Mouse (Mus musculus): ENCODE results near the gene Wnt4.

Wnt4 gene

GRCm38 (mm10) chr4:137281273-137281672 is 4.0 kb downstream of the Wnt4 start:
- no peak for DNase-seq

- DNase-seq = no peak
Observed at GRCm38 (mm10) chr4:137282122-137282521, 4.8 kb downstream of the Wnt4 start.

- DNase-seq = no peak
Observed at GRCm38 (mm10) chr4:137282584-137283406, 5.5 kb downstream of the Wnt4 start.

DNA sequence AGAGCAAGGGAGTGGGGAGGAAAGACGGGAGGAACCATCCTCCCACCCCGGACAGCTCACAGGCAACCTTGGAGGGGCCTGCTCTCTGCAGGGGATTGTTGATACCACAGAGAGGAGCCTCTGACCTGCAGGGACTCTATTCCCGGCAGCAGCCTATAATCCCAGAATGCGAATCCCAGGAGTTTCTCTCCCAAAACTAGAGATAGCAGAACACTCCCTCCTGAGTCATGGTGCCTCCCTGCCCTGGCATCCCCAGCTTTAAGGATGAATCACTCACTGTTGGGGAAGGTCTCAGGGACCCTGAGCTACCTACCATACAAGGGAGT is 6.1 kb downstream of the Wnt4 start:
- DNase-seq = no peak

DNA sequence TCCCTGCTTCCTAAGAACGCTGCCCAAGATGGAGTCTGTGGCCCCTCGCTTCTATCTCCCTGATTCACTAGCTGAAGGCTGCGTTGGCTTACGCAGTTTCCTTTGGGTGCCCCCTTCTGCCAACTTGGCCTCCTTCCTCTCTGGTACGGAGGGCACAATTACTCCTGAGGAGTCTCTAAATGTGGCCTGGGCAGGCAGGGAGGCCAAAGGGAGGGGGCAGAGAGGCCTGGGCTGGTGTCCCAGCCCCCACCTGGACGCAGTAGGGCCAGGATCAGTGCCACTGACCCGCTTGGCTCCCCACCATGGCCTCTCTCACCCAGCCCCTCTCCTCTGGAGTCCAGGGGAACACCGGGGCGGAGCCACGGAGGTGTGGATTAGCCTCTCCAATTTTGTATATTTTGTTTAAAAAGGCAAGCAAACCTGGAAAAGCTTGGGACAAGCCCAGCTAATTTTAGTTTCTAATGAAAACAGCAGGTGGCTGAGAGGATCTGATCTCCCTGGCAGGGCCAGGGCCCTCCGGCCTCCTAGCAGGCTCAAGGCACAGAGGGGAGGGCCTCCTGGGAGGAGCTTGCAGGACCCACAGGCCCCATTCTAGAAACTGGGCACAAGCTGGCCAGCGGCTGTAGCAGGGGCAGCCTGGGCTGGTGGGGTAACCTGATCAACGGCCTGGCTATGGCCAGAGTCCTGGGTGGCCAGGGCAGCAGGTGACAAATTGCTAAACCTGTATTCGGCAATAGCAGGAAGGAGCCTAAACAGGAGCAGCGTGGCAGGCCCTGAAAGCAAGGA is 8.8 kb downstream of the Wnt4 start:
- DNase-seq = no peak

DNA sequence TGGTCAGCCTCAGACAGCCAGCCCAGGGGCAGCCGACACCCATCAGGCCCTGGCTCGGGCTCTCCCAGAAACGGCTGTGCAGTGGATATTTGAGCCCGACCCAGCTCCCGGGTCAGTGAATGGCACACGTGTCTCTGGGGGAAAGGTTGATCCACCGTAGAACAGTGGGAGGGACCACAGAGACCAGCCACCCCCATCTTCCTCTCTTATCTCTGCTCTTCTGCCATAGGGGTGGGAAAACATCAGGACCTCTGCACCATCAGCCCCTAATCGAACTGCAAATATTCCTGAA is 9.3 kb downstream of the Wnt4 start:
- no peak for DNase-seq

DNA sequence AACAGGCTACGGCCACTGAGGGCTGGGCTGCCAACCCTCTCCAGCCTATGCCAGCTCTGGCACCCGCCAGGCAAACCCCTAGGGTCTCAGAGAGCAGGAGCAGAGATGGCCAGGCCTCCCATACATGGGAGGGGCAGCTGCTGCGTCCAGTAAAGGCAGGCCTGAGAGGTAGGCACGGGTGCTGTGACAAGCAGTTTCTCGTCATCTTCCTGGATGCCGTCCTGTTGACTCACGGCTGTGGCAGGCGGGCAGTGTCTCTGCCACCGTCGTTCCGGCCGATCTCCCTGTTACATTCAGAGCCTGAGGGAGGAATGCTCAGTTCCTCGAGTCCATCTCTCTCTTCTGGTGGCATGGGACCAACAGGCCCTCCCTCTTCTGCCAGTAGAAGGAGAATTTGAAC is 9.9 kb downstream of the Wnt4 start:
- no peak for DNase-seq

- peak; percentile 64 for DNase-seq
Observed at GRCm38 (mm10) chr4:137287818-137288217, 10.5 kb downstream of the Wnt4 start.

- no peak for DNase-seq
Observed at GRCm38 (mm10) chr4:137289701-137290100, 12.4 kb downstream of the Wnt4 start.

DNA sequence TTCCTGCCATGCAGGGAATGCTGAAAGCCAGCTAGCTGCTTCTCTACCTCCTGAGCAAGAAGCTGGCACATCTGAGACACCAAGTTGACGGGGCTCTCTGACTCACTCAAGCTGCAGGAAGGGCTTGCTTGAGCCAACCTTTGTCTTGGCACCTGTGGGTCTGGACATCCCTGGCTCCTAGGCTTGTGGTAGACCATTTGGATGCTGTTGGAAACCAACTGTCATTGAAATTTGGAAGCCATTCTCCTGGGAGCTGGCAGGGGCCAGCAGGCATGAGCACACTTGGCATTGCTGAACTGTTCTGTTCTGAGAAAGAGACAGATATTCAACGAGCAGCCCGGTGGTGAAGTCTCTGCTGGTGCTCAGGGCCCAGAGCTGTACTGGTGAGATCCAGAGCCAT is 13.0 kb downstream of the Wnt4 start:
- no peak for DNase-seq

GRCm38 (mm10) chr4:137292625-137293024 is 15.3 kb downstream of the Wnt4 start:
- no peak for DNase-seq

GRCm38 (mm10) chr4:137294032-137294431 is 16.7 kb downstream of the Wnt4 start:
- DNase-seq = no peak

GRCm38 (mm10) chr4:137294474-137294873 is 17.2 kb downstream of the Wnt4 start:
- DNase-seq = no peak

DNA sequence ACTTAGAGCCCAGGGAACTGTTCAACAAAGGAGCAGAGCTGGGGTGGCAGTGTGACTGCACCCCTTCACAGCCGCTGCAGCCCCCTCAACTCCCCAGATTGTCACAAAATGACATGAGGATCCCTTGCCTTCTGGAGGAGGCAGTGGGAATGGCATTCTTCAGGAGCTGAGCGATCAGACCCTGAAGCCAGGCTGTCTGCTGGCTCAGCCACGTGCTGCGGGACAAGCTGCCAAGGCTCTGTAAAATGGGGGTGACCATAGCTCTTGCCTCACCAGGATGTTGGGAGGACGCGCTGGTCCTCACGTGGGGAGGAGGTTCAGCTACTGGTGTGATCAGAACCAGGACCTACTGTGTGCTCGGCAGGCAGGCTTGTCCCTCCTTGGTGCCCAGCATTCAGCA is 17.7 kb downstream of the Wnt4 start:
- no peak for DNase-seq

GRCm38 (mm10) chr4:137297611-137298010 is 20.3 kb downstream of the Wnt4 start:
- DNase-seq = no peak

DNA sequence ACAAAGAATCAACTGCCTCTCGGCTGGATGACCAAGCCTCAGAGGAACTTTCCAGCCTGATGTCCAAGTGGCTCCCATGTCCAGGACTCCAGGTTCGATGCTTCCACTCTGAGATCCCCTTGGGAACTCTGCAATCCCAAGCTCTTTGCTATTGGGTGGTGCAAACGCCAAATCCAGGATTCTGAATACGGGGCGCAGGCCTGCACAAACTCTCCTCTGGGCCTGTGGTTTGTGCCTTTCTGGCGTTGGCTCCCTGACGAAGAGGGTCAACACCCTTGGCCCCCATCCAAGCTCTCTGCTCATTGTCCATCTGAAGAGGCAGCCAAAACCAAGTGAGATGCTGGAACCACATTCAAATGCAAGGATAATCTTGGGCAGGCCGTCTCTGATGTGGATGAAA is 21.1 kb downstream of the Wnt4 start:
- no peak for DNase-seq

- no peak for DNase-seq
Observed at GRCm38 (mm10) chr4:137300227-137300626, 22.9 kb downstream of the Wnt4 start.

DNA sequence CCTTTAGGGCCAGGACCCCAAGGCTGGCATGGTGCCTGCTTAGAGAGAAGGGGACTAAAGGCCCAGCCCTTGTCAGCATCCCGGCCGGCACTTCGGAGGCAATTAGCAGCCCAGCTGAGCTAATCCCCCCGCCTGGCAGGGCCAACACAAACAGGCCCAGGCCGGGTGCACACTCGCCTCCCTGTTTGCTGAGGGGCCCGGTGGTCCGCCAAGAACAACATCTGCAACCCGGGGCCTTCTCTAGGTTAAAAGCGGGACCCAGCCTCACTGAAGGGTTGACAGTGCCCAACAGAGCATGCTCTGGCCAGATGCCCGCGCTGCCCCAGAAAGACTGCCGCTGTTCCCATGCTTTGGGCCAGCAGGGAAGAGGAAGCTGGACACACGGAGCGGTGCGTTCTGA is 24.3 kb downstream of the Wnt4 start:
- peak; percentile 54 for DNase-seq

DNA sequence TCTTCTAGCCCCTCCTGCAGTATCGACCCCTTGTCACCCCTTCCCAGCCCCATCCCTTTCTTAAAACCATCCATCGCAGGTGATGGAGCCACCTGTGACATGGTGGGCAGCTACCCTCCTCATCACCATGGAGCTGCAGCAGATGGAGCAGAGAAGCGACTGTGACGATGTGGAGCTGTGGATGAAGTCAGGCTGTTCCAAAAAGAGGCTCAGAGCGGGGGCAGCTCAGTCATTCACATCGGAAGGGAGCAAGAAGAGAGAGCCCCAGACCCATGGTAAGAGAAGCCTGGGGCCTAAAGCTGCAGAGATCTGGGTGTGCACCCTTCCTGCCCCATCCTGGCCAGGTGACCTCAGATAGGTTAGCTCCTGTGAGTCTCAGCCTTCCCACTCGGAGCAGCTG is 26.8 kb downstream of the Wnt4 start:
- no peak for DNase-seq

DNA sequence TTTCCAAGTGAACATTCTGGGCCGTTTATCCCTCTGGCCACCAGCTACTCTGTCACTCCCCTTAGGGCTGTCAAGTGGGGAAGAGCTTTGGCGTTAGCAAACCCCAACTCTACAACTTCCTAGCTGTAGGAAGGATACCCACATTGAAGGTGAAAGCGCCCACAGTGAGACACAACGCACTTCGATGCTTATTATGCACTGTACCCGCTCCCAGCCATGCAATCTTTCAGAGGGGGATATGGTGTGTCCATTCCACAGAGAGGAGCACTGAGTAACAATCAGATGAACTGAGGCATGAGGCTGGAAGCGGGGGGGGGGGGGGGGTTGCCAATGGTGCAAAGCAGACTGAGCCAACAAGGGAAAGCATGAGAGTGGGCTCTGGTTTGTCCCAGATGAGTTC is 27.8 kb downstream of the Wnt4 start:
- no peak for DNase-seq

- no peak for DNase-seq
Observed at GRCm38 (mm10) chr4:137305831-137306576, 28.7 kb downstream of the Wnt4 start.

DNA sequence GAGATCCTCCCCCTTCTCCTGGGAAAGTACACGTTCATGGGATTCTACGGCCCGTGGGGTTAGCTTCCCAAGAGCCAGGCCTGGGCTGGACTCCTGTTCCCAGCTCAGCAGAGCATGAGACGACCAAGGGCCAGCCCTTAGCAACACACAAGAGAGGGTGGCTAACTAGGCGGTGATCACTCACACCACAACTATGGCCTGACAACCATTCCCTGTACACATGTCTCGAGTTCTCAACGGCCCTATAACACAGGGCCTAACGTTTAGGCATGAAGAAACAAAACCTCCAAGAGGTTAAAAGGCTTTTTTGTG is 29.2 kb downstream of the Wnt4 start:
- no peak for DNase-seq

DNA sequence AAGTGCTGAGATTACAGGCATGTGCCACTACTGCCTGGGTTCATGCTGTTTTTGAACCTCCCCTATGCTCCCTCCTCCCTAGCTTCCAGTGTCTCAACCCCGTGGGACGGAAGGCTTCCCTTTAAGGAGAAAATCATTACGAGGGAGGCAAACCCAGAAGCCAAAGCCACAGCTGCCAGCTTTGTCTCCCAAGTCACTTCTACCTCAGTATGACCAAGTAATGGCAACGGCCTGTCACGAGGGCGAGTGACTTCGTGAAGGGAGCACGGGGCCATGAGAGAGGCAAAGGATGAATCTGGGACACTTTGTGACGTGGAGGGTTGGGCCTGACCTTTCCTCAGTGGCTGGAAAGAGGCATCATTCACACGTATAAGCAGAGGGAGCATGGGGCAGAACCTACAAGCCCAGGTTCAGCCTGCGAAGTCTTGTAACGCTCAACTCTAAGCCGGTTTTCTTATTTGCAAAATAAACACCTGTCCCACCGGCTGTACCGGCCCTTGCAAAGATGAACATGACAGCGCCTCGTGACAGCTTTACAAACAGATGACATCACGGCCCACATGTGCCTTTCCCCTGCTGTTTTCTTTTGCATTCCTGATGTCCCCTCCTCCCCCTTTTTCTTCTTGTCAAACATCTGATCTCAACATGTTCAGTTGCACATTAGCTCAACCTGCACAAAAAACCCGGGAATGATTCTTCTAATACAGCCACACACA is 29.9 kb downstream of the Wnt4 start:
- DNase-seq = no peak

- DNase-seq = peak; percentile 35
Observed at GRCm38 (mm10) chr4:137308377-137308776, 31.1 kb downstream of the Wnt4 start.

Measured in right cerebral cortex, postnatal 4 days (tissue).